Mouse (Mus musculus) midbrain, embryonic 13.5 days (tissue): ENCODE measurements around the gene Smap1. TPM values are rescaled to one million over a fixed set of nuclear protein-coding genes. Genes with fewer than 3 reads are reported as not detected.

ENCODE experiments used
- ATAC-seq: fragments of 200-750 bp; cut with Nextera tagmentation; 2 replicates; pipeline ENCODE4 v1.8.0; 2017; ENCODE audit warnings: mild to moderate bottlenecking, moderate TSS enrichment, moderate library complexity
- H3K27ac ChIP-seq: fragments of 300-500 bp; sonication (generic); 2 replicates; pipeline ENCODE4 v1.5.1; 2015; ENCODE audit warnings: inconsistent platforms, mild to moderate bottlenecking, moderate library complexity
- H3K27me3 ChIP-seq: fragments of 300-500 bp; sonication (generic); 2 replicates; pipeline ENCODE4 v1.6.1; 2015; ENCODE audit warnings: mild to moderate bottlenecking, inconsistent platforms
- H3K36me3 ChIP-seq: fragments of 300-500 bp; sonication (generic); 2 replicates; pipeline ENCODE4 v1.6.1; 2015; ENCODE audit warnings: mild to moderate bottlenecking, inconsistent platforms
- H3K4me1 ChIP-seq: fragments of 300-500 bp; sonication (generic); replicated peaks from 2 replicates; pipeline ENCODE4 v1.6.1; 2015; ENCODE audit warnings: inconsistent platforms
- H3K4me2 ChIP-seq: fragments of 300-500 bp; sonication (generic); replicated peaks from 2 replicates; pipeline ENCODE4 v1.6.1; 2015; ENCODE audit warnings: moderate library complexity, mild to moderate bottlenecking, inconsistent platforms
- H3K4me3 ChIP-seq: fragments of 300-500 bp; sonication (generic); replicated peaks from 2 replicates; pipeline ENCODE4 v1.5.1; 2015; ENCODE audit warnings: mild to moderate bottlenecking, inconsistent platforms
- H3K9ac ChIP-seq: fragments of 300-500 bp; sonication (generic); replicated peaks from 2 replicates; pipeline ENCODE4 v1.6.1; 2015; ENCODE audit warnings: mild to moderate bottlenecking, inconsistent platforms
- H3K9me3 ChIP-seq: fragments of 300-500 bp; sonication (generic); 2 replicates; pipeline ENCODE4 v1.6.1; 2016; ENCODE audit warnings: mild to moderate bottlenecking, inconsistent platforms
- WGBS: fragments of 180-500 bp; shearing (Covaris S2); methylation state at CpG from one replicate; pipeline ENCODE4 v1.1.7; 2015; 5-methylcytosine and 5-hydroxymethylcytosine counted together
- polyA plus RNA-seq: library from polyadenylated mRNA; unstranded; fragments of >200 nt; fragmentation: Nextera tagmentation; extraction: Ambion mirVana; gene quantifications from 2 replicates; pipeline ENCODE4 v1.2.1, GENCODE M21; 2015

Gene Smap1
- polyA plus RNA-seq, 1 experiment from 2014 or later, result 74.2 TPM

- H3K9me3 ChIP-seq, result no peaks in the 10 kb centered on the region
- no peaks in the 10 kb centered on the region for H3K27me3 ChIP-seq
- no peak overlapping the region for H3K4me3 ChIP-seq
- H3K4me2 ChIP-seq, result no peak overlapping the region
- WGBS, result 83% methylated on average over 1 of the region's 1 CpGs
- no peak overlapping the region for H3K9ac ChIP-seq
- H3K36me3 ChIP-seq, result no peaks in the 10 kb centered on the region
- peaks cover 9% of the 10 kb centered on the region for H3K4me1 ChIP-seq
- no peak for ATAC-seq
- H3K27ac ChIP-seq, result no peak overlapping the region
Measured at GRCm38 (mm10) chr1:23944076-23944475, 22.0 kb upstream of the Smap1 start.

GRCm38 (mm10) chr1:23943146-23943940 lies 21.2 kb upstream of the Smap1 start:
- WGBS, result 79% methylated on average over 3 of the region's 3 CpGs
- Histone ChIP-seq H3K27me3 (no peaks in the 10 kb centered on the region), H3K4me1 (peaks cover 3% of the 10 kb centered on the region), H3K4me2 (no peak overlapping the region), H3K9ac (no peak overlapping the region), H3K36me3 (no peaks in the 10 kb centered on the region), H3K4me3 (no peak overlapping the region), H3K27ac (no peak overlapping the region), H3K9me3 (no peaks in the 10 kb centered on the region)
- no peak for ATAC-seq

- 27% methylated on average over 4 of the region's 4 CpGs for WGBS
- ATAC-seq, result no peak; the same call in 1 of the 2 replicates
- no peak overlapping the region for H3K4me3 ChIP-seq
- H3K9ac ChIP-seq, result no peak overlapping the region
- 0 out of 2 replicates have a peak, but pooled peaks cover 7% of the 10 kb centered on the region for H3K4me1 ChIP-seq
- no peak overlapping the region for H3K4me2 ChIP-seq
- H3K9me3 ChIP-seq, result no peaks in the 10 kb centered on the region
- H3K36me3 ChIP-seq, result no peaks in the 10 kb centered on the region
- no peaks in the 10 kb centered on the region for H3K27me3 ChIP-seq
- no peak overlapping the region for H3K27ac ChIP-seq
Measured at GRCm38 (mm10) chr1:23935408-23935762, 13.3 kb upstream of the Smap1 start.

- Histone ChIP-seq H3K27ac (no peak overlapping the region), H3K36me3 (no peaks in the 10 kb centered on the region), H3K4me3 (no peak overlapping the region), H3K27me3 (no peaks in the 10 kb centered on the region), H3K4me1 (0 out of 2 replicates have a peak, but pooled peaks cover 7% of the 10 kb centered on the region), H3K9ac (no peak overlapping the region), H3K4me2 (no peak overlapping the region), H3K9me3 (no peaks in the 10 kb centered on the region)
- WGBS, result 48% methylated on average over 8 of the region's 8 CpGs
- ATAC-seq, result peak; percentile 48; the same call in 1 of the 2 replicates
Measured at GRCm38 (mm10) chr1:23934669-23935407, 12.7 kb upstream of the Smap1 start.

DNA sequence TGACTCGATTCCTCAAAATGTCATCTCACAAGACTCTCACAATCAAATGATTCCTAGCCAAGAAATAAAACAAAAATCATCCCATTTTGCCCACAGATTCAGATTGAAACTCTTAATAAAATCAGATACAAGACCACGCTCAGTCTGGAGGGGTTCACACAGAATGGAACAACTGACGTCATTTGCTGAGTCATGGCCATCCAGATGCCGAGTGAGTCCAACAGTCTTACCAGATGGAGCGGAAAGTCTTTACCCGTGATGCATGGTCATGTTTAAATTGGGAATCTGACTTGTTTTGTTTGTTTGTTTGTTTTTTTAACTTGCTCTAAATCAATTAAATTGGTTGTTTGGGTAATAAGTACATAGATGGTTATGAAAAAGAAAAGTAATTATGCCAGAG lies 7.3 kb upstream of the Smap1 start:
- Histone ChIP-seq H3K4me3 (no peak overlapping the region), H3K9me3 (peaks cover 9% of the 10 kb centered on the region; the same call in 1 of the 2 replicates), H3K27ac (no peak overlapping the region), H3K9ac (no peak overlapping the region), H3K4me1 (no peaks in the 10 kb centered on the region), H3K27me3 (no peaks in the 10 kb centered on the region), H3K4me2 (no peak overlapping the region), H3K36me3 (no peaks in the 10 kb centered on the region)
- 95% methylated on average over 6 of the region's 6 CpGs for WGBS
- no peak for ATAC-seq

GRCm38 (mm10) chr1:23928371-23928770 lies 6.3 kb upstream of the Smap1 start:
- Histone ChIP-seq H3K4me3 (no peak overlapping the region), H3K4me2 (no peak overlapping the region), H3K4me1 (no peaks in the 10 kb centered on the region), H3K9ac (no peak overlapping the region), H3K9me3 (peaks cover 9% of the 10 kb centered on the region; the same call in 1 of the 2 replicates), H3K27me3 (no peaks in the 10 kb centered on the region), H3K36me3 (no peaks in the 10 kb centered on the region), H3K27ac (no peak overlapping the region)
- ATAC-seq, result no peak
- WGBS, result 95% methylated on average over 3 of the region's 3 CpGs

GRCm38 (mm10) chr1:23923779-23924708 lies 1.9 kb upstream of the Smap1 start:
- Histone ChIP-seq H3K4me3 (no peak overlapping the region), H3K9me3 (peaks cover 9% of the 10 kb centered on the region; the same call in 1 of the 2 replicates), H3K27me3 (no peaks in the 10 kb centered on the region), H3K4me1 (peaks cover 25% of the 10 kb centered on the region), H3K4me2 (no peak overlapping the region), H3K27ac (no peak overlapping the region), H3K9ac (no peak overlapping the region), H3K36me3 (no peaks in the 10 kb centered on the region)
- ATAC-seq, result no peak
- 79% methylated on average over 7 of the region's 7 CpGs for WGBS

GRCm38 (mm10) chr1:23922530-23922884 lies 390 bp upstream of the Smap1 start:
- H3K9me3 ChIP-seq, result peaks cover 9% of the 10 kb centered on the region; the same call in 1 of the 2 replicates
- peak overlapping the region; percentile 92 for H3K9ac ChIP-seq
- peaks cover 25% of the 10 kb centered on the region for H3K4me1 ChIP-seq
- H3K4me2 ChIP-seq, result peak overlapping the region; percentile 78
- H3K27me3 ChIP-seq, result no peaks in the 10 kb centered on the region
- peak overlapping the region; percentile 95 for H3K4me3 ChIP-seq
- H3K36me3 ChIP-seq, result no peaks in the 10 kb centered on the region
- WGBS, result 28% methylated on average over 9 of the region's 9 CpGs
- H3K27ac ChIP-seq, result peak overlapping the region; percentile 96
- no peak; the same call in 1 of the 2 replicates for ATAC-seq

DNA sequence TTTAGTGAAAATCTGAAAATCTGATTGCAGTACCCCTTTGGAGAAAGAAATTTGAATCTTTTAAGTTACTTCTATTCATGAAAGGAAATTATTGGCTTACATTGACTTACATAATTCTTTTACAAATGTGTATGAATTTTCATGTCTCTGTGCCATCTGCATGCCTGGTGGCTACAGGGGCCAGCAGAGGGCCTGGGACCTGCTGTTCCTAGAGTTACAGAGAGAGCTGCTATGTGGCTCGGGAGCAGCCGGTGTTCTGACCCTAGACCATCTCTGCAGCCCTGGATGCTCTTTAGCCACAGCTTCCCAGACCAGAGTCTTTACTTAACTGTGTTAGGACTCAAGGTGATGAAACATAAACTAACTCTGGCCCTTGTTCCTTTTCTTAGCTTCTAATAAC lies 1.8 kb downstream of the Smap1 start:
- H3K9me3 ChIP-seq, result no peaks in the 10 kb centered on the region
- peaks cover 25% of the 10 kb centered on the region for H3K4me1 ChIP-seq
- H3K27me3 ChIP-seq, result no peaks in the 10 kb centered on the region
- H3K27ac ChIP-seq, result no peak overlapping the region
- ATAC-seq, result no peak
- peak overlapping the region; percentile 59; the same call in 1 of the 2 replicates for H3K9ac ChIP-seq
- no peaks in the 10 kb centered on the region for H3K36me3 ChIP-seq
- peak overlapping the region; percentile 78 for H3K4me2 ChIP-seq
- peak overlapping the region; percentile 95 for H3K4me3 ChIP-seq
- 5% methylated on average over 2 of the region's 2 CpGs for WGBS

GRCm38 (mm10) chr1:23919086-23919485 lies 3.0 kb downstream of the Smap1 start:
- Histone ChIP-seq H3K27me3 (no peaks in the 10 kb centered on the region), H3K36me3 (no peaks in the 10 kb centered on the region), H3K4me1 (peaks cover 25% of the 10 kb centered on the region), H3K4me2 (no peak overlapping the region), H3K4me3 (no peak overlapping the region), H3K9ac (no peak overlapping the region), H3K27ac (no peak overlapping the region), H3K9me3 (no peaks in the 10 kb centered on the region)
- ATAC-seq, result no peak
- WGBS, result 93% methylated on average over 4 of the region's 4 CpGs

- no peak overlapping the region for H3K9ac ChIP-seq
- 95% methylated on average over 4 of the region's 4 CpGs for WGBS
- H3K9me3 ChIP-seq, result no peaks in the 10 kb centered on the region
- peaks cover 13% of the 10 kb centered on the region for H3K4me1 ChIP-seq
- no peaks in the 10 kb centered on the region for H3K27me3 ChIP-seq
- H3K36me3 ChIP-seq, result no peaks in the 10 kb centered on the region
- ATAC-seq, result no peak
- H3K27ac ChIP-seq, result no peak overlapping the region
- no peak overlapping the region for H3K4me3 ChIP-seq
- H3K4me2 ChIP-seq, result no peak overlapping the region
Measured at GRCm38 (mm10) chr1:23915483-23915882, 6.6 kb downstream of the Smap1 start.
